Mouse (Mus musculus): ENCODE measurements around the gene Lrrc63.

- TF ChIP-seq POLR2A (IDR thresholded peaks at IDR 0.05; ENCODE audit: low read depth, low read length) = no peak
- no peak for TF ChIP-seq CTCF (IDR thresholded peaks at IDR 0.05; ENCODE audit: extremely low read depth, insufficient read length, insufficient replicate concordance, low read depth, low read length)
Measured at GRCm38 (mm10) chr14:75170546-75170945, 39.9 kb upstream of the Lrrc63 start.
